Mouse (Mus musculus) brain, embryonic 14.5 days (tissue): ENCODE data around the gene Ccna1. TPM values are rescaled to one million over a fixed set of nuclear protein-coding genes. Genes with fewer than 3 reads are reported as not detected.

Experiments
- DNase-seq: peaks from one replicate; pipeline ENCODE4 v3.0.0-alpha.2; 2011; ENCODE audit warnings: low read depth
- CTCF ChIP-seq: fragments of 200-500 bp; IDR thresholded peaks from 2 replicates; pipeline ENCODE4 v1.5.1; 2012; ENCODE audit warnings: inconsistent platforms, mild to moderate bottlenecking, moderate library complexity, borderline replicate concordance; ENCODE audit not compliant: insufficient read depth, insufficient read length; ENCODE audit errors: extremely low read depth
- POLR2A ChIP-seq: fragments of 200-500 bp; IDR thresholded peaks from 2 replicates; pipeline ENCODE4 v1.6.1; 2012; ENCODE audit warnings: mild to moderate bottlenecking, inconsistent platforms, borderline replicate concordance; ENCODE audit not compliant: poor library complexity, insufficient read depth, insufficient read length, severe bottlenecking; ENCODE audit errors: extremely low read depth
- polyA plus RNA-seq: library from polyadenylated mRNA; depleted of rRNA; stranded (reverse); fragments of >200 nt; gene quantifications from 2 replicates; pipeline ENCODE4 v1.2.3, GENCODE M21; 2012

Ccna1 gene
- polyA plus RNA-seq, 1 experiment: 2.1 TPM

DNA sequence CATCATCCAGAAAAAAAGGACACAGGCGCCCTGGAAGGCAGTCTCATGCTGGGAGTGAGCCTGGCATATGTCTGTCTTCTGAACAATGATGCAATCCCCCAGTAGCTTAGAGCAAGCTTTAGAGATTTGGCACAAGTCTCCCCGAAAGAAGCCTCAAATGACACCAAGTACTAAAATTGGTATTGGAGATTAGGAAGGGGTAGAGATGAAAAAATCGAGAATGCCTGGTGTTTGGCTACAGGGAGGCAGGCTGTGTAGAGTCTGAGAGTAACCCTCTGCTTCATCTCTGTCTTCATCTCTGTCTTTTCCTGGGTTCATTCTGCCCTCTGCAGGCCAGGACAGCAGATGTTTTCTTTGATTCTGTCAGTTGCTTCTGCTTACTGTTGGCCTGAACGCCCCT lies 32.1 kb upstream of the Ccna1 start:
- TF ChIP-seq POLR2A (no peak), CTCF (peak; percentile 38; the same call in 1 of the 2 replicates)
- no peak for DNase-seq

DNA sequence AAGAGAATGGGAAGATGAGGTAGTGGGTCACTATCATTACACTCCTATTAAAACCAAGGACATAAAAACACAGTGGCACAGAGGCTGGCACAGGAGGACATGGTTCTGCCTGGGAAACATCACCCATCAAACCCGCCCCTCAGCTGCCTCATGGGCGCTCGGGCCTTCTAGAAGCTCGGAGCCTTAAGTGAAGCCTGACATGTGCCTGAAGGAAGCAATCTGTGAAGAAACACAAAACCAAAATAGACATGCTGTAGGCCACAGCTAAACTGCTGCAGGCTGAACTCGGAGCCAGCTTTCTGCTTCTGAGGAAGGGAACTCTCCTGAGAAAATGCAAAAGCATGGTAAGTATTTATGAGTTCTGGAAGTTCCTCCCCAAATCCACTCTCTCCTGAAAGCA lies 31.6 kb upstream of the Ccna1 start:
- TF ChIP-seq POLR2A (no peak), CTCF (no peak)
- no peak for DNase-seq

DNA sequence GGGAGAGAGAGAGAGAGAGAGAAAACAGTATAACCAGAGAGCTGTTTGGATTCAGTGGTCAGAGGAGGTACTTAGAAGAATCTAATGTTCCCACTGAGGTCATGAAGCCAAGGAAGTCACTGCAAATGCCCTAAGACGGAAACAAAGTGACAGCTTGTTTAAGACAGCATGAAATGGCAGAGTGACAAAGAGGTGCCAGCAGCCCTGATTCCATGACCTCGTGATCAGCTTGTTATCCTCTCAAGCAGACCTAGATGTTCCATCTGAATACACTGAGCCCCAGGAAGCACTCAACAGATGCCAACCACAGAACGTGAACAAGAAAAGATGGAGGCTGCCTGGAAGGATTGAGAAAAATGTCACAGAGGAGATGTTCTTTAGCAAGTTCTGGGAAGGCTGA lies 30.4 kb upstream of the Ccna1 start:
- no peak for DNase-seq
- TF ChIP-seq POLR2A (no peak), CTCF (no peak)

DNA sequence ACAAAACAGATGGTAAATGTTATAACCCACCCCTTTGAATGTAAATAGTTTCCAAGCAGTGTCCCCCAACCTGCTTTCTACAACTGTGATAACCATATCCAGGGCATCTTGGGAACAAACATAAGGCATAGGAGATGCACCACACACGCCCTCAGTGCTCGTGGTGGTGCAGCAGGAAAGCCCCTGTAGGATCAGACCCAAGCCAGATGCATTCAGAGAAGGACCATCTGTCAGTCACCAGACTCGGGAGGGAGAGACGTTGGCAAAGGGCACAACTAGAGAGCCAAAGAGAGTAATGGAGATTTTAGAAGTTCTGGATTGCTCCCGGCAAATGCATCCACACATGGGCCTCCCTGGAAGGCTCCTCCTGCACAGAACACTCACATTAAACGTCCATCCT lies 29.5 kb upstream of the Ccna1 start:
- TF ChIP-seq POLR2A (no peak), CTCF (no peak)
- peak; percentile 55 for DNase-seq

DNA sequence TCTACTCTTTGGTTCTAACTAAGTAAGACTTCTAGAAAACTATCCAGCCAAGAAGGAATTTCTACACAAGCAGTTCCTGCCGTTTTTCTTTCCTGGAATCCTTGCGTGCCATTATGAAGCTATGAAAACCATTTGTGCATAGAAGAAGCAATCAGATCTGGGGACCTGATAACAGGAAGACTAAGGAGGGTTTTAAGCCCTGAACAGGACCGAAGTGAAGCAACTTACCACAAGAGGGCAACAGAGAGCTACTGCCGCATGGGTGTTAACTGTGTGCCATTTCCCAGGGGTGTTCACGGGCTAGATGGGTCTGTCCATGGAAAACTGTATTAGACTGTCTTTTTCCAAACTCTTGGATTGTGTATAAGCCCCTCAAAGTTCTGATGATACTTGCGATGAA lies 24.8 kb upstream of the Ccna1 start:
- no peak for TF ChIP-seq POLR2A
- peak; percentile 88 for TF ChIP-seq CTCF
- DNase-seq: peak; percentile 85

DNA sequence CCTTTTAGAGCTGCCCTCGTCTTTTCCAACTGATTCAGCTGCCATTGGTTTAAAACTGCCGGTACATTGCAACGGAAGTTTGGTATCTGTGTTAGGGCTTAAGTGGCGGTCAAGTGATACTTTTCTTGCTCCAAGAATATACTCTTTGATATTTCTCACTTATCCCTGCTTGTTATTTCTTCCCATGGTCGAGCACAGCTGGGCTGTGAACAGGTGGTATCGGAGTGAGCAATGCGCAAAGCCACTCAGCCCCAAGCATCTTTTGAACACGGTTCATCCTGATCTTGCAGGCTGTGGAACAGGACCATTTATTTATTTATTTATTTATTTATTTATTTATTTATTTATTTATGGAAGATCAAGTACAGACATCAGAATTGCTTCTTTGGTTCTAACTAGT lies 24.3 kb upstream of the Ccna1 start:
- TF ChIP-seq CTCF (no peak), POLR2A (no peak)
- no peak for DNase-seq

DNA sequence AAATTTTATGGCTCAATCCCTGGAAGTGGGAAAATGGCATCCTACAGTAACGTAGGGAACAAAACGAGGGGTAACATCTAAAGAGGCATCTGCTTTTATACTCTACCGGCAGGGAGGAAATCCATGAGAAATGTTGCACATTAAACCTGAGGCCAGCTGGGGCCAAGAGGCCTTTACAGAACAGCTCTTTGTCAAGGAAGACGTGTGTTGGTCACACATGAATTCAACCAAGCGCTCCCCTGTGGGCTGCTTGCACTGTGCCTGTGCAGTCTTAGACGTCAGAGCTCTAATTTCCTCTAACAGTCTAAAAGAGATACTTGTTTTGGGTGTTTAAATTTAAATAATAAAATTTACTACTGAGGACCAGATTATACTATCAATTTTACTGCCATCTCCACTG lies 22.9 kb upstream of the Ccna1 start:
- no peak for DNase-seq
- TF ChIP-seq POLR2A (no peak), CTCF (no peak)

DNA sequence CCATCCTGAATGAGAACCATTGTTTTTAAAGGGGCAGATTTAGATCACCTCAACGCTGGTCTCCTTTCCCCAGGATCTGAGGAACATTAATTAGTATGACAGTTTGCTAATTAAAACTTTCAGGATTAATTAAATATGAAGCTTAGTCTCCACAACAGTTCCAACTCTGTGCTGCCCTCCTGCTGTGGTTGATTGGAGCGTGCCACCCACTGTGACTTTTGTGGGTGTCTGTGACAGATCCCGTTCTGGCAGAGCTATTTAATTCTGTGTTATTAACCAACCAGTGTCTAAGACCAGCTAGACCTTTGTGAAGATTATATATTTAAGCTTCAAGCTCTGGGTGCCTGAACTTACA lies 20.0 kb upstream of the Ccna1 start:
- TF ChIP-seq POLR2A: no peak
- DNase-seq: peak; percentile 86

DNA sequence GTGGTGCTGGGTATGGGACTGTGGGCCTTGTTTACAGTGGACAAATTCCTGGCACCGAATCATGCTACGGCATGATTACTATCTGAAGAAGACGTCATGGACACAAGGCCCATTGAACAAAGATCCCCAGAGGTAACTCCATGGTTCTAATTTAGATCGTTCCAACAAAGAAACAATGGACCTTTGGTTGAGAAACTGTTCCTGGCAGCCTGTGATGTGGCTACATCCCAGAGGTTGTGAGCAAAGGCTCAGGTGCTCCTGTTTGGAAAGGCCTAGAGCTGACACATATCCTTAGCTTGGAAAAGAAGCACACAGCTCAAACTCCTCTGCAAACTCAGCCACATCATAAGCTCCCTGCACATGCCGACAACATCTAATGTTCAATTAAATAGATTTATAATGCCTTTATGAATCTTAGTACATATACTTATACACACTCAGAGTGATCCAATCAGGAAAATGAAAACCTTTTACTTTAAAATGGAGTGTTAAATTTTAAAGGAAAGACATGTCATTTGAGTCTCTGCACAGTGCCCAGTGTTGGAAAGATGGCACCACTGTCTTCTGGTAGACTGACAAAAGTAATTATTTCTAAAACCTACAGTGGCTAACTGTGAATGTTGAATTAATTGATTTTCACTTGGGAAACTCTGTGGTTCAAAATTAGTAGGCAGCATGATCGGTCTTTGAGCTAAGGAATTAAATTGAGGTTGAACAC lies 19.4 kb upstream of the Ccna1 start:
- TF ChIP-seq POLR2A (no peak), CTCF (no peak)
- peak; percentile 49 for DNase-seq

DNA sequence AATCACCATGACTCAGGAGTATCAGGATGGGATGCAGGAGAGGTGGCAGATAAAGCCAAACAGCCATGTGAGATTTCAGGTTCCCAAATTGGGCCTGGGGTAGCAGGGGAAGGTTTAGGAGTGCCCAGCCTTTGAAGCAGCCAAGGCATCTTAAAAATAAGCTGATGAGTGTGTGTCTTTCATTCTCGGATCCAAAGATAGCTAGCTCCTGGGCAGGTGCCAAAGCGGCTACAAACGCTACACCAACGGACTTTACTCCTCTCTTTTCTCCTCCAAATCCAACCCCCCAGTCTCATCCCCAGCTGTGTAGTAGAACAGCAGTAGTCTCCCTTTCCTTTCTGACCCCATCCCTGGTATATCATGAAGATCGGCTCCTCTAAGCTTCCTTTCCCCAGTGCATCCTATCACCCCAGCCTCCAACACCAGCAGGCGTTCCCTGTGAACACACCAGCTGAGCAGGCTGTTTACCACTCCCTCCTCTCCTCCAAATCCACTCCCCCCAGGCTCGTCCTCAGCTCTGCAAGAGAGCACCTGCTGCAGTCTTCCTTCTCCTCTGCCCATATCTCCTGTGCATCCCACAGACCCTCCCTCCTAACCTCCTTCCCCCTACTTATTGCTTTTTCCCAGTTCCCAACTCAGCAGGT lies 12.6 kb upstream of the Ccna1 start:
- TF ChIP-seq POLR2A (no peak), CTCF (no peak)
- no peak for DNase-seq

DNA sequence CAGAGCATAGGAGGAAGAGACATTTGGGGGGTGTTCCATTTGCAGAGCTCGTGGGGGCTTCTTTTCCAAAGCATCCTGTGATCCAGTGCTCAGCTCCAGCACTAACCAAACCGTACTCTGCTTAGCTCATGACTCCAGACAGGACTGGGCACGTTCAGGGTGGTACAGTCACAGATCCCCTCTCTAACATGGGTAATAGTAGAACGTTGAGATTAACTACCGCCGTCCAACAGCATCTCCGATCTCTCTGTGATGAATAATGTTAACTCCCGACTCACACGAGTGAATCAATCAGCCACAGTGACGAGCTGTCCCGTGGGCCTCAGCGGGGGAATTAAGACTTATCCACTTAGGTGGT lies 11.3 kb upstream of the Ccna1 start:
- no peak for TF ChIP-seq CTCF
- TF ChIP-seq POLR2A: no peak
- DNase-seq: no peak
